ENCODE assay signal across 8 mouse cellular contexts in the genomic region with DNA sequence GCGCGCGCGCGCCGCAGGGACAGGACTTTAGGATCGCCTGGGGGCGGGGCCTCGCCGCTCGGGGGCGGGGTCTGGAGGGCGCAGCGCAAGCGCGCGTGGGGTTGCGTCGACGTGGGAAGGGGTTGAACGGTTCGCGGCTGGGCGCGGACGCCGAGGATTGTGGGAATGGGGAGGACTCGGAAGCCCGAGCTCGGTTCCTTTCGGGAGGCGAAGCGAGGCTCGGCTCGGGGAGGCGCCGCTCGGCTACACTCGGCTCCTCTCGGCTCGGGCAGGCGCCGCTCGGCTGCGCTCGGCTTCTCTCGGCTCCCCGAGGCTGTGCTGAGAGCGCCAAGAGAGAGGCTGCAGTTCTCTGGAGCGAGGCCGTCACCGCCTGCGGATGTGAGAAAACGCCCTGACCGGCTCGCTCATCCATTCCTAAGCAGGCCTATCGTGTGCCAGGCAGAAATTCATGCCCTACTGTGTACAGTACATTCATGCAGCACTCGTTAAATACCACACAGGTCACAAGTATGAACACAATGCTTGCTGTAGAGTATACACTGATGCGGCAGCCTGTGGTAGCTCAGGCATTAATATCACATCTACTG. TPM values are rescaled to one million over a fixed set of nuclear protein-coding genes. Genes with fewer than 3 reads are reported as not detected.
DNase-seq lines count a peak whose midpoint lies in the region; ATAC-seq lines count a peak whose summit lies in the region.

A gene (minus strand): TSS at position 30 of the 587 bp plus-strand sequence.

- no peaks in the 10 kb centered on the region for H3K9me3 ChIP-seq in lung, embryonic 16.5 days (ENCODE audit: control insufficient read depth, low read length)

- H3K4me2 ChIP-seq in lung, embryonic 16.5 days (ENCODE audit: low read depth, low read length), result peak within 1 kb of the TSS; percentile 96

- under 1% methylated on average over 41 of the region's 59 CpGs for WGBS in lung, embryonic 16.5 days

- peak within 1 kb of the TSS; percentile 83 for H3K27ac ChIP-seq in lung, embryonic 16.5 days (ENCODE audit: low read length)

- H3K9ac ChIP-seq in lung, embryonic 16.5 days (ENCODE audit: low read length), result peak within 1 kb of the TSS; percentile 93

- H3K27me3 ChIP-seq in lung, embryonic 16.5 days (ENCODE audit: control insufficient read depth, insufficient read depth, low read depth, low read length), result no peaks in the 10 kb centered on the region

- DNase-seq in MEL-GATA-1-ER (ENCODE audit: extremely low read depth, low read depth), result peak; percentile 88
- peak; percentile 100 for DNase-seq in cerebellum, adult 8-10 months
- peak; percentile 99 for DNase-seq in forelimb bud, embryonic 11.5 days (ENCODE audit: low read depth, low spot score)
- peak; percentile 95 for DNase-seq in layer of hippocampus, adult 9-10 months (ENCODE audit: low spot score)
- DNase-seq in ovary, postnatal 10 days (ENCODE audit: low spot score), result peak; percentile 98
- DNase-seq in thymus, postnatal 10 days (ENCODE audit: low spot score in 2 of 2), result peak; percentile 100

- no peaks in the 10 kb centered on the region for H3K36me3 ChIP-seq in lung, embryonic 16.5 days (ENCODE audit: control insufficient read depth, insufficient read depth, low read length)

- peak within 1 kb of the TSS; percentile 93 for H3K4me3 ChIP-seq in lung, embryonic 16.5 days (ENCODE audit: low read length)

- ATAC-seq in hematopoietic stem cell, adult 5-6 weeks (replicated peaks in 1 of 2; ENCODE audit: insufficient read depth in 1 of 2, low FRiP score in 2 of 2, low TSS enrichment in 1 of 2, low read depth in 1 of 2, poor library complexity in 2 of 2, severe bottlenecking in 2 of 2), result peak; percentile 91
- peak; percentile 96 for ATAC-seq in lung, embryonic 16.5 days (ENCODE audit: low read depth)

- peaks cover 31% of the 10 kb centered on the region for H3K4me1 ChIP-seq in lung, embryonic 16.5 days (replicated peaks; ENCODE audit: control insufficient read depth, insufficient read depth, low read length)

RNA-seq across cellular contexts. Expression of the gene that starts here (rescaled TPM):
- total RNA-seq in hematopoietic stem cell, adult 5-6 weeks (2017), result 5.6 and 5.8 TPM in 2 replicates
- 68.7 and 70.9 TPM in 2 replicates for polyA plus RNA-seq in lung, embryonic 16.5 days (2015; fragmentation: Nextera tagmentation; extraction: Ambion mirVana)

Comparison
In these comparisons a context has a peak if more than half of its experiments do, and no peak if none do; other contexts are left out.
1. Peak in every context shown above with its lines: DNase-seq, ATAC-seq, H3K4me3 ChIP-seq and H3K27ac ChIP-seq.